Mouse (Mus musculus) liver, embryonic 11.5 days (tissue): Measurements from ENCODE around the gene Stx1a. TPM values are rescaled to one million over a fixed set of nuclear protein-coding genes. Genes with fewer than 3 reads are reported as not detected.

Experiments used
- polyA plus RNA-seq: library from polyadenylated mRNA; unstranded; fragments of >200 nt; fragmentation: Nextera tagmentation; extraction: Ambion mirVana; gene quantifications from 2 replicates; pipeline ENCODE4 v1.2.1, GENCODE M21; 2014

Gene Stx1a
- polyA plus RNA-seq, 1 experiment from 2014 or later, result 6.4 TPM

Other genes with a start within 250 kb of the Stx1a start
- not detected in 2 replicates for gene Tmem270, start 116.7 kb upstream of the Stx1a start, polyA plus RNA-seq
- 115 and 120 TPM in 2 replicates for gene Cldn13, start 108.0 kb upstream of the Stx1a start, polyA plus RNA-seq
- 9.1 and 11.4 TPM in 2 replicates for gene Mettl27, start 91.1 kb upstream of the Stx1a start, polyA plus RNA-seq
- 3.1 and 3.7 TPM in 2 replicates for gene Cldn4, start 76.5 kb upstream of the Stx1a start, polyA plus RNA-seq
- 2.0 and 2.2 TPM in 2 replicates for gene Cldn3, start 37.3 kb upstream of the Stx1a start, polyA plus RNA-seq
- 64.9 and 71.1 TPM in 2 replicates for gene Abhd11, start 14.3 kb upstream of the Stx1a start, polyA plus RNA-seq
- 25.1 and 27.2 TPM in 2 replicates for gene Dnajc30, start 40.7 kb downstream of the Stx1a start, polyA plus RNA-seq
- gene Bud23, start 41.5 kb downstream of the Stx1a start, polyA plus RNA-seq, result 157 and 158 TPM in 2 replicates
- 2.6 and 3.0 TPM in 2 replicates for gene Vps37d, start 54.8 kb downstream of the Stx1a start, polyA plus RNA-seq
- 18.5 and 18.7 TPM in 2 replicates for gene Mlxipl, start 66.4 kb downstream of the Stx1a start, polyA plus RNA-seq
- gene Tbl2, start 126.2 kb downstream of the Stx1a start, polyA plus RNA-seq, result 24.6 and 29.2 TPM in 2 replicates
- gene Bcl7b, start 144.8 kb downstream of the Stx1a start, polyA plus RNA-seq, result 52.5 and 52.9 TPM in 2 replicates
- gene Baz1b, start 163.8 kb downstream of the Stx1a start, polyA plus RNA-seq, result 47.2 and 50.8 TPM in 2 replicates
- gene Fzd9, start 227.7 kb downstream of the Stx1a start, polyA plus RNA-seq, result 0.47 and 0.58 TPM in 2 replicates